In genomic region chr17:7173331-7174028, GRCm38 (mm10) we compare ENCODE assay signal across 16 mouse cellular contexts. TPM values are rescaled to one million over a fixed set of nuclear protein-coding genes. Genes with fewer than 3 reads are reported as not detected.
DNase-seq lines count a peak whose midpoint lies in the region; ATAC-seq and TF ChIP-seq lines count a peak whose summit lies in the region.
"Had no signal": no experiment of that assay in that cellular context is flagged by ENCODE, and none has a peak within 500 bp of the region (broad histone marks: within the 10 kb centered on the region; RNA-seq: fewer than 3 reads in every experiment).

No protein-coding gene starts in this region.

- H3K9ac ChIP-seq in liver, embryonic 12.5 days: no peak overlapping the region
- no peak overlapping the region for H3K9ac ChIP-seq in liver, postnatal 0 days (replicated peaks)
- no peak overlapping the region for H3K9ac ChIP-seq in embryonic facial prominence, embryonic 11.5 days (replicated peaks; ENCODE audit: low read length)
- H3K9ac ChIP-seq: forebrain, postnatal 0 days; hindbrain, embryonic 12.5 days; intestine, embryonic 15.5 days had no signal

- no peak for TF ChIP-seq EP300 in liver, postnatal 0 days (IDR thresholded peaks at IDR 0.05; ENCODE audit: low read depth)

- peak overlapping the region; percentile 77 for H3K27ac ChIP-seq in gastrocnemius, adult 2 months
- H3K27ac ChIP-seq in liver, embryonic 12.5 days: no peak overlapping the region
- H3K27ac ChIP-seq in liver, postnatal 0 days (ENCODE audit: low read depth): no peak overlapping the region
- no peak overlapping the region for H3K27ac ChIP-seq in embryonic facial prominence, embryonic 11.5 days (replicated peaks; ENCODE audit: low read depth, low read length)
- H3K27ac ChIP-seq: hindbrain, embryonic 12.5 days; intestine, embryonic 15.5 days had no signal

- H3K4me2 ChIP-seq in liver, embryonic 12.5 days: peak overlapping the region; percentile 10; the same call in 1 of the 2 replicates
- no peak overlapping the region for H3K4me2 ChIP-seq in liver, postnatal 0 days (ENCODE audit: low read depth, low read length)
- no peak overlapping the region for H3K4me2 ChIP-seq in embryonic facial prominence, embryonic 11.5 days (ENCODE audit: low read depth, low read length)
- H3K4me2 ChIP-seq: hindbrain, embryonic 12.5 days; intestine, embryonic 15.5 days had no signal

- no peak for ATAC-seq in liver, embryonic 12.5 days
- ATAC-seq in liver, postnatal 0 days: no peak
- no peak for ATAC-seq in embryonic facial prominence, embryonic 11.5 days (replicated peaks; ENCODE audit: insufficient number of reproducible peaks, low FRiP score, low TSS enrichment, low read depth)
- no peak for ATAC-seq in erythroblast, adult 5-6 weeks (replicated peaks; ENCODE audit: low FRiP score, poor library complexity, severe bottlenecking)
- ATAC-seq: forebrain, postnatal 0 days; intestine, embryonic 15.5 days had no signal

- DNase-seq in gastrocnemius, adult 2 months: peak; percentile 48
- DNase-seq in gastrocnemius, postnatal 14 days: no peak
- no peak for DNase-seq in liver, postnatal 0 days
- peak; percentile 74 for DNase-seq in MN1 (ENCODE audit: low spot score)
- DNase-seq in embryonic facial prominence, embryonic 11.5 days (ENCODE audit: low spot score): peak; percentile 9
- DNase-seq in cerebellum, postnatal 10 days: no peak
- DNase-seq: forebrain, postnatal 0 days; kidney, postnatal 36 days; left cerebral cortex, postnatal 4 days; right cerebral cortex, postnatal 25 days; thymus, adult 2 months had no signal

- H3K9me3 ChIP-seq in liver, embryonic 12.5 days (replicated peaks): no peaks in the 10 kb centered on the region
- H3K9me3 ChIP-seq in liver, postnatal 0 days (ENCODE audit: low read length): no peaks in the 10 kb centered on the region
- H3K9me3 ChIP-seq in embryonic facial prominence, embryonic 11.5 days (replicated peaks; ENCODE audit: control insufficient read depth, low read length): no peaks in the 10 kb centered on the region
- H3K9me3 ChIP-seq: hindbrain, embryonic 12.5 days; intestine, embryonic 15.5 days had no signal

- peaks cover 25% of the 10 kb centered on the region for H3K27me3 ChIP-seq in liver, embryonic 12.5 days (replicated peaks)
- peaks cover 3% of the 10 kb centered on the region for H3K27me3 ChIP-seq in liver, postnatal 0 days (ENCODE audit: insufficient read depth, low read length)
- H3K27me3 ChIP-seq in embryonic facial prominence, embryonic 11.5 days (ENCODE audit: control insufficient read depth, insufficient read depth, low read length): no peaks in the 10 kb centered on the region
- H3K27me3 ChIP-seq: hindbrain, embryonic 12.5 days; intestine, embryonic 15.5 days had no signal

- 22% methylated on average over 15 of the region's 15 CpGs for WGBS in liver, embryonic 12.5 days (ENCODE audit: insufficient replicate concordance)
- WGBS in liver, postnatal 0 days (ENCODE audit: insufficient replicate concordance): 35% methylated on average over 15 of the region's 15 CpGs
- WGBS in embryonic facial prominence, embryonic 11.5 days: 50% methylated on average over 15 of the region's 15 CpGs

- no peaks in the 10 kb centered on the region for H3K36me3 ChIP-seq in liver, embryonic 12.5 days
- no peaks in the 10 kb centered on the region for H3K36me3 ChIP-seq in liver, postnatal 0 days (replicated peaks; ENCODE audit: insufficient read depth, low read length)
- H3K36me3 ChIP-seq in embryonic facial prominence, embryonic 11.5 days (replicated peaks; ENCODE audit: control insufficient read depth, insufficient read depth, low read depth, low read length): no peaks in the 10 kb centered on the region
- H3K36me3 ChIP-seq: G1E; hindbrain, embryonic 12.5 days; intestine, embryonic 15.5 days had no signal

- intact Hi-C loops in gastrocnemius, adult 2 months (cut with DNase I): no loop called here
- intact Hi-C loops in gastrocnemius, postnatal 14 days (cut with DNase I; ENCODE audit: low total_unique reads): loop anchor here (5.0 kb wide), 1 partner anchor 49 kb away; no protein-coding TSS in a partner anchor

- peak overlapping the region; percentile 5; the same call in 1 of the 2 replicates for H3K4me3 ChIP-seq in gastrocnemius, adult 2 months
- H3K4me3 ChIP-seq in liver, embryonic 12.5 days: no peak overlapping the region
- H3K4me3 ChIP-seq in liver, postnatal 0 days (ENCODE audit: low read depth, low read length): no peak overlapping the region
- H3K4me3 ChIP-seq in embryonic facial prominence, embryonic 11.5 days (ENCODE audit: low read depth, low read length): no peak overlapping the region
- H3K4me3 ChIP-seq: hindbrain, embryonic 12.5 days; intestine, embryonic 15.5 days had no signal

- H3K4me1 ChIP-seq in liver, embryonic 12.5 days: peaks cover 34% of the 10 kb centered on the region
- H3K4me1 ChIP-seq in liver, postnatal 0 days (ENCODE audit: insufficient read depth): peaks cover 26% of the 10 kb centered on the region
- H3K4me1 ChIP-seq in embryonic facial prominence, embryonic 11.5 days (ENCODE audit: control insufficient read depth, insufficient read depth, low read length): no peaks in the 10 kb centered on the region; the same call in 1 of the 2 replicates

- TF ChIP-seq CTCF in gastrocnemius, adult 2 months (IDR thresholded peaks at IDR 0.05): no peak
- no peak for TF ChIP-seq CTCF in liver, postnatal 0 days (IDR thresholded peaks at IDR 0.05; ENCODE audit: low read depth)

RNA-seq across cellular contexts. Expression of gene Rps6ka2, which starts 3.6 kb away (rescaled TPM):
- 100 to 1,000 TPM in 1 of 2 experiments, 10 to 100 TPM in 1; 86.7 to 120 TPM for total RNA-seq in gastrocnemius, adult 2 months (2021)
- 10 to 100 TPM; 50.1 to 55.8 TPM for total RNA-seq in gastrocnemius, postnatal 14 days (2021)
- polyA plus RNA-seq in liver, embryonic 12.5 days (2016; fragmentation: Nextera tagmentation; extraction: Ambion mirVana): 5.1 and 5.3 TPM in 2 replicates
- 1.2 and 1.5 TPM in 2 replicates for polyA plus RNA-seq in liver, postnatal 0 days (2015; fragmentation: Nextera tagmentation; extraction: Ambion mirVana)
- 20.4 and 21.4 TPM in 2 replicates for polyA plus RNA-seq in embryonic facial prominence, embryonic 11.5 days (2014; fragmentation: Nextera tagmentation; extraction: Ambion mirVana)
- 5.4 and 10.2 TPM in 2 replicates for total RNA-seq in erythroblast, adult 5-6 weeks (2015; ENCODE audit: low replicate concordance)
- total RNA-seq in erythroblast, adult 5-6 weeks (2017; ENCODE audit: low replicate concordance): 2.8 and 4.6 TPM in 2 replicates
- polyA plus RNA-seq: G1E had no signal

Comparison
In these comparisons a context has a peak if more than half of its experiments do, and no peak if none do; other contexts are left out.
1. DNase-seq: peak in gastrocnemius, adult 2 months (single experiment), MN1 (single experiment) and embryonic facial prominence, embryonic 11.5 days (single experiment); none in gastrocnemius, postnatal 14 days (single experiment), liver, postnatal 0 days (single experiment) and cerebellum, postnatal 10 days (0 of 2).
2. RNA of gene Rps6ka2, which starts 3.6 kb away (total RNA-seq): 86.7 to 120 TPM in gastrocnemius, adult 2 months and 50.1 to 55.8 TPM in gastrocnemius, postnatal 14 days; 2.8 to 10.2 TPM in erythroblast, adult 5-6 weeks; every median in the first group is over 4 times any median in the second.